Mouse (Mus musculus): Measurements from ENCODE around the gene Dnttip1. TPM values are rescaled to one million over a fixed set of nuclear protein-coding genes. Genes with fewer than 3 reads are reported as not detected.

Gene Dnttip1
- polyA plus RNA-seq, 1 experiment from 2014 or later: 40.1 TPM

- H3K36me3 ChIP-seq (ENCODE audit: control insufficient read depth, insufficient read depth): peaks cover 34% of the 10 kb centered on the region
- no peaks in the 10 kb centered on the region for H3K9me3 ChIP-seq (replicated peaks; ENCODE audit: control insufficient read depth, low read length)
- peaks cover 32% of the 10 kb centered on the region for H3K4me1 ChIP-seq (ENCODE audit: control insufficient read depth, low read depth, low read length)
- H3K27ac ChIP-seq (ENCODE audit: low read length): peak overlapping the region; percentile 88
- no peaks in the 10 kb centered on the region for H3K27me3 ChIP-seq (ENCODE audit: control insufficient read depth, insufficient read depth, low read depth, low read length)
- peak; percentile 30 for ATAC-seq (ENCODE audit: low read depth)
- peak overlapping the region; percentile 87 for H3K4me3 ChIP-seq (ENCODE audit: low read depth, low read length)
- H3K9ac ChIP-seq (ENCODE audit: low read depth, low read length): peak overlapping the region; percentile 94
- peak overlapping the region; percentile 95 for H3K4me2 ChIP-seq (ENCODE audit: low read depth, low read length)
- 30% methylated on average over 8 of the region's 8 CpGs for WGBS (ENCODE audit: insufficient replicate concordance)
These were observed 910 bp downstream of the Dnttip1 start for GRCm38 (mm10) chr2:164746693-164747092.

DNA sequence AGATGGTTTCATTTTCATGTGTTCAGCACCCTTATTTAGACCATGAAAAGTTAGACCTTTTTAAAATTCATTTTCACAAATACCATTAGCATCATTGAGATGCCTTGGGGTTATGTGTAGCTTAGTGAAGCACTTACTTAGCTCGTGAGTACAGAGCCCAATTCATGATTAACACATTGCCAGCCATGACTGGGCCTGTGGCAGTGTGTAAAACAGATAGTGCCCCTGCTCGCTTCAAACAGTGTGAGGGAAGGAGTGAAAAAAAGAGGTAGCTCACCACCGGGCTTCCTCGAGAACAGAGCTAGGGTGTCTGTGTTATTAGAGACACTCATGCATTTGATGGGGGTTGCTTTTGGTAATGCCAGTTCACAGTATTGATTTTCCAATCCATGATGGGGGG lies 2.4 kb downstream of the Dnttip1 start:
- Histone ChIP-seq H3K27me3 (ENCODE audit: control insufficient read depth, insufficient read depth, low read depth, low read length) (no peaks in the 10 kb centered on the region), H3K36me3 (ENCODE audit: control insufficient read depth, insufficient read depth) (peaks cover 47% of the 10 kb centered on the region), H3K4me2 (ENCODE audit: low read depth, low read length) (peak overlapping the region; percentile 95), H3K9ac (ENCODE audit: low read depth, low read length) (peak overlapping the region; percentile 27; the same call in 1 of the 2 replicates), H3K4me1 (ENCODE audit: control insufficient read depth, low read depth, low read length) (peaks cover 32% of the 10 kb centered on the region), H3K9me3 (replicated peaks; ENCODE audit: control insufficient read depth, low read length) (no peaks in the 10 kb centered on the region), H3K27ac (ENCODE audit: low read length) (peak overlapping the region; percentile 36), H3K4me3 (ENCODE audit: low read depth, low read length) (no peak overlapping the region)
- ATAC-seq (ENCODE audit: low read depth): peak; percentile 20; the same call in 1 of the 2 replicates
- WGBS (ENCODE audit: insufficient replicate concordance): 61% methylated on average over 4 of the region's 4 CpGs

GRCm38 (mm10) chr2:164748991-164749390 lies 3.2 kb downstream of the Dnttip1 start:
- Histone ChIP-seq H3K4me3 (ENCODE audit: low read depth, low read length) (no peak overlapping the region), H3K4me2 (ENCODE audit: low read depth, low read length) (no peak overlapping the region), H3K9ac (ENCODE audit: low read depth, low read length) (no peak overlapping the region), H3K4me1 (ENCODE audit: control insufficient read depth, low read depth, low read length) (peaks cover 29% of the 10 kb centered on the region), H3K9me3 (replicated peaks; ENCODE audit: control insufficient read depth, low read length) (no peaks in the 10 kb centered on the region), H3K27me3 (ENCODE audit: control insufficient read depth, insufficient read depth, low read depth, low read length) (no peaks in the 10 kb centered on the region), H3K36me3 (ENCODE audit: control insufficient read depth, insufficient read depth) (peaks cover 55% of the 10 kb centered on the region), H3K27ac (ENCODE audit: low read length) (no peak overlapping the region)
- WGBS (ENCODE audit: insufficient replicate concordance): 84% methylated on average over 6 of the region's 6 CpGs
- no peak for ATAC-seq (ENCODE audit: low read depth)

- Histone ChIP-seq H3K27ac (ENCODE audit: low read length) (no peak overlapping the region), H3K4me2 (ENCODE audit: low read depth, low read length) (no peak overlapping the region), H3K9ac (ENCODE audit: low read depth, low read length) (no peak overlapping the region), H3K4me1 (ENCODE audit: control insufficient read depth, low read depth, low read length) (peaks cover 14% of the 10 kb centered on the region), H3K36me3 (ENCODE audit: control insufficient read depth, insufficient read depth) (peaks cover 87% of the 10 kb centered on the region), H3K9me3 (replicated peaks; ENCODE audit: control insufficient read depth, low read length) (no peaks in the 10 kb centered on the region), H3K27me3 (ENCODE audit: control insufficient read depth, insufficient read depth, low read depth, low read length) (no peaks in the 10 kb centered on the region), H3K4me3 (ENCODE audit: low read depth, low read length) (no peak overlapping the region)
- 89% methylated on average over 2 of the region's 2 CpGs for WGBS (ENCODE audit: insufficient replicate concordance)
- no peak for ATAC-seq (ENCODE audit: low read depth)
These were observed 6.7 kb downstream of the Dnttip1 start for GRCm38 (mm10) chr2:164752454-164752853.

GRCm38 (mm10) chr2:164754105-164754504 lies 8.3 kb downstream of the Dnttip1 start:
- Histone ChIP-seq H3K4me2 (ENCODE audit: low read depth, low read length) (no peak overlapping the region), H3K9me3 (replicated peaks; ENCODE audit: control insufficient read depth, low read length) (no peaks in the 10 kb centered on the region), H3K4me3 (ENCODE audit: low read depth, low read length) (no peak overlapping the region), H3K36me3 (ENCODE audit: control insufficient read depth, insufficient read depth) (peaks cover 82% of the 10 kb centered on the region), H3K9ac (ENCODE audit: low read depth, low read length) (no peak overlapping the region), H3K27me3 (ENCODE audit: control insufficient read depth, insufficient read depth, low read depth, low read length) (no peaks in the 10 kb centered on the region), H3K4me1 (ENCODE audit: control insufficient read depth, low read depth, low read length) (peaks cover 18% of the 10 kb centered on the region), H3K27ac (ENCODE audit: low read length) (0 out of 2 replicates have a peak overlapping the region, but pooled peaks have one; percentile 9)
- ATAC-seq (ENCODE audit: low read depth): no peak
- WGBS (ENCODE audit: insufficient replicate concordance): 54% methylated on average over 11 of the region's 11 CpGs

- H3K4me2 ChIP-seq (ENCODE audit: low read depth, low read length): no peak overlapping the region
- peaks cover 79% of the 10 kb centered on the region for H3K36me3 ChIP-seq (ENCODE audit: control insufficient read depth, insufficient read depth)
- H3K9me3 ChIP-seq (replicated peaks; ENCODE audit: control insufficient read depth, low read length): no peaks in the 10 kb centered on the region
- peak overlapping the region; percentile 35; the same call in 1 of the 2 replicates for H3K27ac ChIP-seq (ENCODE audit: low read length)
- WGBS (ENCODE audit: insufficient replicate concordance): 84% methylated on average over 2 of the region's 2 CpGs
- peaks cover 25% of the 10 kb centered on the region for H3K4me1 ChIP-seq (ENCODE audit: control insufficient read depth, low read depth, low read length)
- H3K9ac ChIP-seq (ENCODE audit: low read depth, low read length): no peak overlapping the region
- no peak for ATAC-seq (ENCODE audit: low read depth)
- H3K4me3 ChIP-seq (ENCODE audit: low read depth, low read length): no peak overlapping the region
- no peaks in the 10 kb centered on the region for H3K27me3 ChIP-seq (ENCODE audit: control insufficient read depth, insufficient read depth, low read depth, low read length)
These were observed 9.0 kb downstream of the Dnttip1 start for GRCm38 (mm10) chr2:164754800-164755199.

DNA sequence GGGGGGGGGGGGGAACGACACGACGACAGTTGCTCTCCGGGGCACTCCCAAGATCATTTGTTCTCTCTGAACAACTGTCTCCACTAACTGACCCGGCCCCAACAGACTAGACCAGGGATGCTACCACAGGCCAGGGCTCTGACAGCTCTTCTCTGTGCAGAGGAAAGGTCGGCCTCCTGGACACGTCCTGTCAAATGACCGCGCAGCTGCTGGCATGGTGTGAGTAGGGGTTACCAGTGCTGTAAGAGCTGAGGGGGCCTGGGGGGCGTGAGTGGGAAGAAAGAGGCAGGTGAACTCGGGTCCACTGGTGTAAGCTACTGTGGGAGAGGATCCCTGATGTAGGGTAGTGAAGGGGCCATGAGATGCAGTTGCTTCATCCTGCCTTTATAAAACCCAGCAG lies 12.1 kb downstream of the Dnttip1 start:
- no peak for ATAC-seq (ENCODE audit: low read depth)
- no peaks in the 10 kb centered on the region for H3K9me3 ChIP-seq (replicated peaks; ENCODE audit: control insufficient read depth, low read length)
- no peak overlapping the region for H3K4me2 ChIP-seq (ENCODE audit: low read depth, low read length)
- no peak overlapping the region for H3K4me3 ChIP-seq (ENCODE audit: low read depth, low read length)
- peaks cover 75% of the 10 kb centered on the region for H3K36me3 ChIP-seq (ENCODE audit: control insufficient read depth, insufficient read depth)
- peak overlapping the region; percentile 93 for H3K27ac ChIP-seq (ENCODE audit: low read length)
- H3K9ac ChIP-seq (ENCODE audit: low read depth, low read length): peak overlapping the region; percentile 63
- no peaks in the 10 kb centered on the region for H3K27me3 ChIP-seq (ENCODE audit: control insufficient read depth, insufficient read depth, low read depth, low read length)
- WGBS (ENCODE audit: insufficient replicate concordance): 90% methylated on average over 8 of the region's 11 CpGs
- H3K4me1 ChIP-seq (ENCODE audit: control insufficient read depth, low read depth, low read length): peaks cover 51% of the 10 kb centered on the region

GRCm38 (mm10) chr2:164758692-164759091 lies 12.9 kb downstream of the Dnttip1 start:
- Histone ChIP-seq H3K27ac (ENCODE audit: low read length) (peak overlapping the region; percentile 93), H3K9ac (ENCODE audit: low read depth, low read length) (peak overlapping the region; percentile 63), H3K4me3 (ENCODE audit: low read depth, low read length) (peak overlapping the region; percentile 2; the same call in 1 of the 2 replicates), H3K4me1 (ENCODE audit: control insufficient read depth, low read depth, low read length) (peaks cover 60% of the 10 kb centered on the region), H3K9me3 (replicated peaks; ENCODE audit: control insufficient read depth, low read length) (no peaks in the 10 kb centered on the region), H3K27me3 (ENCODE audit: control insufficient read depth, insufficient read depth, low read depth, low read length) (no peaks in the 10 kb centered on the region), H3K36me3 (ENCODE audit: control insufficient read depth, insufficient read depth) (peaks cover 76% of the 10 kb centered on the region), H3K4me2 (ENCODE audit: low read depth, low read length) (peak overlapping the region; percentile 55)
- ATAC-seq (ENCODE audit: low read depth): peak; percentile 69
- 50% methylated on average over 1 of the region's 1 CpGs for WGBS (ENCODE audit: insufficient replicate concordance)

GRCm38 (mm10) chr2:164760059-164760833 lies 14.5 kb downstream of the Dnttip1 start:
- peak; percentile 74 for ATAC-seq (ENCODE audit: low read depth)
- Histone ChIP-seq H3K36me3 (ENCODE audit: control insufficient read depth, insufficient read depth) (peaks cover 69% of the 10 kb centered on the region), H3K27ac (ENCODE audit: low read length) (peak overlapping the region; percentile 93), H3K27me3 (ENCODE audit: control insufficient read depth, insufficient read depth, low read depth, low read length) (no peaks in the 10 kb centered on the region), H3K9ac (ENCODE audit: low read depth, low read length) (peak overlapping the region; percentile 50), H3K4me1 (ENCODE audit: control insufficient read depth, low read depth, low read length) (peaks cover 61% of the 10 kb centered on the region), H3K9me3 (replicated peaks; ENCODE audit: control insufficient read depth, low read length) (no peaks in the 10 kb centered on the region), H3K4me3 (ENCODE audit: low read depth, low read length) (peak overlapping the region; percentile 5; the same call in 1 of the 2 replicates), H3K4me2 (ENCODE audit: low read depth, low read length) (peak overlapping the region; percentile 55)
- WGBS (ENCODE audit: insufficient replicate concordance): 33% methylated on average over 4 of the region's 4 CpGs
